Mouse (Mus musculus): ENCODE results near the gene Prr23a2. TPM values are rescaled to one million over a fixed set of nuclear protein-coding genes. Genes with fewer than 3 reads are reported as not detected.

Gene Prr23a2
- polyA plus RNA-seq, 1 experiment: not detected

DNA sequence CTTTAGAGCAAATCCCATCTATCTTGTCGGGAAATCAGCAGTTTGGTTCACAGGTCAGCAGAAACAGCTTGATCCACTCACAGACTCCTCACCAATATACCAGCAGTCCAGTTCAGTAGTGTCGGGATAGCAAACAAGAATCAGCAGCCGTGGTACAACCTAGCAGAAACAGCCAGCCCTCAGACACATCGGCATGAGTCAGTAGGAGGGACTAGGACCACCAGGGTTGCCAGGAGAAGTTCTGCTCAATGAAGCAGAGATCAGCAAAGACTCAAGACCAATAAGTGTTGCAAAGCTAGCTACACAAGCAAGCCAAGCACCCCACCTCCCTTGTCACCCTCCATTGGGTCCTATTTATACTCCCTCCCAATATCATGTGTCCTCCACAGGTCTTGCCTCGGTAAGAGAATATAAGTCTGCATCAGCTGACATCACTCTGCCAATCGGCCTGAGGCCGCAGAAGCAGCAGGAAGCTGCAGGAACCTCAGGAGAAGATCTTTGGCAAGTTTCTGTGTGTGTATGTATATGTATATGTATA, 18.7 kb upstream of the Prr23a2 start:
- Histone ChIP-seq H3K4me3 (ENCODE audit: insufficient read depth, low read length) (no peak overlapping the region), H3K4me1 (ENCODE audit: control insufficient read depth, insufficient read depth, low read length) (no peaks in the 10 kb centered on the region), H3K27ac (ENCODE audit: insufficient read depth, low read length) (no peak overlapping the region)
- TF ChIP-seq CTCF (IDR thresholded peaks at IDR 0.05; ENCODE audit: borderline replicate concordance, insufficient read depth, low read length) (no peak), POLR2A (IDR thresholded peaks at IDR 0.05; ENCODE audit: low read depth, low read length) (no peak)

DNA sequence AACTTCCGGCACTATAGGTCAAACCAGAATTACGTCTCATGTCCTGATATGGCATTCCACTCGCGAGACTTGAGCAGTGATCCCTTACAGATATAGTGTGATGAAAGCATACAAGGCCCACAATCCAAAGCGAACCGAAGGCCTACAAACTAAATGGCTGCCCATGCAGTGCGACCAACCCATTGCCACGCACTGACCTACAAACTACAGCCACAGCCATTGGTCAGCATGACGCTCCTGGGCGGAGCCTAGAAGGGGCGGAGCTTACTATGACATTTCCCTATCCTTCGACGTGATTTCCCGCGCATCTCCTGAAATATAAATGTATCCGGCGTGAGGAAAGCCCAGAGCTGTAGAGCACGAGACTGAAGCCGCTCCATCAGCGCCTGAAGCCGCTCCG, 14.2 kb upstream of the Prr23a2 start, which contains the start of gene Prr23a1:
Gene Prr23a1 (plus strand): TSS at position 387 of the 400 bp plus-strand sequence.
- no peak for TF ChIP-seq POLR2A (IDR thresholded peaks at IDR 0.05; ENCODE audit: low read depth, low read length)
- Histone ChIP-seq H3K4me3 (ENCODE audit: insufficient read depth, low read length) (no peak within 1 kb of the TSS), H3K27ac (ENCODE audit: insufficient read depth, low read length) (no peak within 1 kb of the TSS), H3K4me1 (ENCODE audit: control insufficient read depth, insufficient read depth, low read length) (no peaks in the 10 kb centered on the region)

DNA sequence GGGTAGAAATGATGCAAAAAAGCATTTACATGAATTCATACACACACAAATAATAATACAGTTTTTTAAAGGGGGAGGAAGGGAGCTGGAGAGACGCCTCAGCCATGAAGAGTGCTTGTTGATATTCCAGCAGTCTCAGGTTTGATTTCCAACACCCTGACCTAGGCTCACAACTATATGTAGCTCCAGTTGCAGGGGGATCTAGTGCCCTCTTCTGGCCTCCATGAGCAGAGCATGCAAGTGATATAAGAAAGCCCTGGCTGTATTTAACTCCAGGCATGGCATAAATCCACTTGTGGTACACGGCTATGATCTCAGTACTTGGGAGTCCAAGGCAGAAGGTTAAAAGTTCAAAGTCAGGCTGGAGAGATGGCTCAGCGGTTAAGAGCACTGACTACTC, 7.2 kb downstream of the Prr23a2 start:
- no peaks in the 10 kb centered on the region for H3K4me1 ChIP-seq (ENCODE audit: control insufficient read depth, insufficient read depth, low read length)
- H3K4me3 ChIP-seq (ENCODE audit: insufficient read depth, low read length): no peak overlapping the region
- TF ChIP-seq POLR2A (IDR thresholded peaks at IDR 0.05; ENCODE audit: low read depth, low read length) (no peak), CTCF (IDR thresholded peaks at IDR 0.05; ENCODE audit: borderline replicate concordance, insufficient read depth, low read length) (no peak)
- H3K27ac ChIP-seq (ENCODE audit: insufficient read depth, low read length): no peak overlapping the region

DNA sequence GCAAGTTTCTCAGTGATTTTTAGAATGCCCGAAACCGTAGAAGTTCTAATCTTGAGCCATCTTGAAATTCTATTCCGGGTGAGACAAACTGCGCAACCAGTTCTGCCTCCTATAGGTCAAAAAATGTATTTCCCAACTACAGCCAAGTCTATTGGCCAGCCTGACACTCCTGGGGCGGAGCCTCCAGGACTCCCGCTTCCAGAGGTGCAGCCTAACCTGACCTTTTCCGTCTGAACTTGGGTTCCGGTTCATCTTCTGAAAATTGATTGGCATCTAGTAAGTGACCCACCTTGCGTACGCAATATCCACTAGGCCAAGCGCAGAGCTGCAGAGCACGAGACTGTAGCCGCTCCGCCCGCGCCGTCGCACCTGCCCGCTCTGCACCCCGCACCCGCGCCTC, 8.3 kb downstream of the Prr23a2 start, which contains the start of gene Prr23a3:
Gene Prr23a3 (plus strand): TSS at position 197 of the 400 bp plus-strand sequence.
- Histone ChIP-seq H3K4me3 (ENCODE audit: insufficient read depth, low read length) (no peak within 1 kb of the TSS), H3K4me1 (ENCODE audit: control insufficient read depth, insufficient read depth, low read length) (no peaks in the 10 kb centered on the region), H3K27ac (ENCODE audit: insufficient read depth, low read length) (no peak within 1 kb of the TSS)
- TF ChIP-seq CTCF (IDR thresholded peaks at IDR 0.05; ENCODE audit: borderline replicate concordance, insufficient read depth, low read length) (no peak), POLR2A (IDR thresholded peaks at IDR 0.05; ENCODE audit: low read depth, low read length) (no peak)

DNA sequence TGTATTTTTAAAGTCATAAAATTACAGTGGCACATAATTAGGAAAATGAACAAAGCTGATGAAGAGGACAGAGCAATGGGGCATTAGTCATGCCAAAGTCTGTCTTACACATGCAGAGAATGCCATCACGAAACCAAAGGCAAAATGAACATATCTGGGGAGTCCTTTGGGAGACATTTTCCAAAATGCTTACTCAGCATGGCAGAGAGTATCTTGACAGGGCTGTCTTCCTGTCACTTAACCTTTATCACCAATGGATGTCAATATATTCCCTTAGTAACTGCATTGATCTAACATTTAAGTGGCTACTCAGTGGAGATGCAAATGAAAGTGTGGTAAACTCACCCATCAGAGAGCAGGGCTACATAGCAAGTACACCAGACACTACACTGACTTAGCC, 45.2 kb downstream of the Prr23a2 start:
- TF ChIP-seq POLR2A (IDR thresholded peaks at IDR 0.05; ENCODE audit: low read depth, low read length): no peak
- no peak for TF ChIP-seq CTCF (IDR thresholded peaks at IDR 0.05; ENCODE audit: borderline replicate concordance, insufficient read depth, low read length)

DNA sequence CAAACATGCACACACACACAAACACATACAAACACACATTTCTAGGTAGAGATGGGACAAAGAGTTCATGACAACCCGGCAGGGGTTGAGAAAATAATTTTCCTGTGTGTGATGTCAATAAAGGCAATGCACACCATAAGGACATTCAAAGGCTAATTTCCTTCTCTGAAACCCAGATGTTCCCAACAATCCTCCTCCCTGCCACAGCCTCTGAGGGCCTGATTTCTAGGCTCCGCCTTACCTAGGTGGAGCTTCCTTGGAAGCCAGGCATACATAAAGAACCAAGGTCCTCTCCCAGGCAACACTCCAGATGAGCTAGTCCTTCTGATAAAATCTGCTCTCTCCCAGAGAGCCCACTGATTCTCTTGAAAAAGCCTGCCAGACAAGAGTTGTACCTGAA, 46.5 kb downstream of the Prr23a2 start, which contains the start of gene 7420426K07Rik:
Gene 7420426K07Rik (plus strand): TSS at position 301 of the 400 bp plus-strand sequence.
- Histone ChIP-seq H3K27ac (ENCODE audit: insufficient read depth, low read length) (no peak within 1 kb of the TSS), H3K4me1 (ENCODE audit: control insufficient read depth, insufficient read depth, low read length) (no peaks in the 10 kb centered on the region), H3K4me3 (ENCODE audit: insufficient read depth, low read length) (no peak within 1 kb of the TSS)
- TF ChIP-seq CTCF (IDR thresholded peaks at IDR 0.05; ENCODE audit: borderline replicate concordance, insufficient read depth, low read length): no peak
- TF ChIP-seq POLR2A (IDR thresholded peaks at IDR 0.05; ENCODE audit: low read depth, low read length): no peak

More for the DNA sequence above, 45.2 kb downstream of the Prr23a2 start:
- Histone ChIP-seq H3K4me1 (ENCODE audit: control insufficient read depth, insufficient read depth, low read length) (no peaks in the 10 kb centered on the region), H3K4me3 (ENCODE audit: insufficient read depth, low read length) (no peak overlapping the region), H3K27ac (ENCODE audit: insufficient read depth, low read length) (no peak overlapping the region)

Other genes with a start within 250 kb of the Prr23a2 start
- not detected in 2 replicates for gene Prr23a1, start 14.0 kb upstream of the Prr23a2 start, polyA plus RNA-seq (2011; ENCODE audit: insufficient read length, low read depth, missing spikeins)
- gene Prr23a3, start 8.3 kb downstream of the Prr23a2 start, polyA plus RNA-seq (2011; ENCODE audit: insufficient read length, low read depth, missing spikeins): not detected in 2 replicates
- gene 7420426K07Rik, start 46.6 kb downstream of the Prr23a2 start, polyA plus RNA-seq (2011; ENCODE audit: insufficient read length, low read depth, missing spikeins): not detected in 2 replicates
- gene Foxl2, start 98.8 kb downstream of the Prr23a2 start, polyA plus RNA-seq (2011; ENCODE audit: insufficient read length, low read depth, missing spikeins): 0.20 and 0.32 TPM in 2 replicates
- 26.5 and 33.9 TPM in 2 replicates for gene Faim, start 129.9 kb downstream of the Prr23a2 start, polyA plus RNA-seq (2011; ENCODE audit: insufficient read length, low read depth, missing spikeins)
- gene Gm1123, start 179.2 kb downstream of the Prr23a2 start, polyA plus RNA-seq (2011; ENCODE audit: insufficient read length, low read depth, missing spikeins): not detected in 2 replicates

All from embryonic fibroblast, embryonic 13.5 days (primary cell).